ENCODE assay signal across 27 mouse cellular contexts in the genomic region with DNA sequence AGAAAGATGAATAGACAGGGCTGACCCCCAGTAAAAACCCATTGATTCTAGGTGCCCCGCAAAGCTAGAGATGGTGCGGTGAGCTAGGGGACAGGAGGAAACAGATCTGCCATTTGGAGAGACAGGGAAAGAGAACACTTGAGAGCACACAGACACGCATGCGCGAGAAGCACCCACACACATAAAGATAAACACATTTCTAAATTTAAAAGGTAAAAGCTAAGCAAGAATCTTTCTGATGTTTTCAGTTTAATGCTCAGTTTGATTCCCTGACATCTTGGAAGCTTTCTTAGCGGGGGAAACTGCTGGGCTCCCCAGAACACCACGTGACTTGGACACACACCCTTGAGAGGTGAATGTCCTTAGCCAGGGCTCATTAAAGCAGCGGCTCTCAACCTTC. TPM values are rescaled to one million over a fixed set of nuclear protein-coding genes. Genes with fewer than 3 reads are reported as not detected.
A peak's percentile ranks its signal among the peaks of the same experiment; 100 is the strongest.
DNase-seq lines count a peak whose midpoint lies in the region; ATAC-seq lines count a peak whose summit lies in the region.
"Had no signal": no experiment of that assay in that cellular context is flagged by ENCODE, and none has a peak within 500 bp of the region (broad histone marks: within the 10 kb centered on the region; RNA-seq: fewer than 3 reads in every experiment).

No protein-coding gene starts in this region.

- H3K4me2 ChIP-seq in heart, embryonic 12.5 days = no peak overlapping the region
- H3K4me2 ChIP-seq: embryonic facial prominence, embryonic 15.5 days; heart, embryonic 13.5 days; hindbrain, embryonic 15.5 days had no signal

- no peak overlapping the region for H3K27ac ChIP-seq in limb, embryonic 10.5 days
- H3K27ac ChIP-seq in heart, embryonic 12.5 days (ENCODE audit: poor library complexity, severe bottlenecking) = no peak overlapping the region
- H3K27ac ChIP-seq: embryonic facial prominence, embryonic 15.5 days; forebrain, embryonic 10.5 days; gastrocnemius, adult 2 months; heart, embryonic 13.5 days; hindbrain, embryonic 15.5 days had no signal

- no peaks in the 10 kb centered on the region for H3K36me3 ChIP-seq in limb, embryonic 10.5 days
- no peaks in the 10 kb centered on the region for H3K36me3 ChIP-seq in heart, embryonic 12.5 days
- H3K36me3 ChIP-seq: embryonic facial prominence, embryonic 15.5 days; forebrain, embryonic 10.5 days; heart, embryonic 13.5 days; hindbrain, embryonic 15.5 days had no signal

- ATAC-seq in heart, embryonic 12.5 days (ENCODE audit: insufficient number of reproducible peaks, low FRiP score) = no peak
- ATAC-seq: forebrain, embryonic 14.5 days had no signal

- DNase-seq in frontal cortex, postnatal 36 days (ENCODE audit: low spot score in 2 of 2) = peak; percentile 37 to 56
- no peak for DNase-seq in frontal cortex, postnatal 14 days (ENCODE audit: low spot score in 2 of 2)
- peak; percentile 49 for DNase-seq in right cerebral cortex, adult 18-20 months
- DNase-seq in right cerebral cortex, postnatal 4 days = no peak
- DNase-seq in left cerebral cortex, postnatal 36 days (ENCODE audit: low spot score in 2 of 2) = peak; percentile 33 to 49
- peak; percentile 28 to 56 for DNase-seq in right cerebral cortex, postnatal 36 days (ENCODE audit: low spot score in 2 of 2)
- no peak for DNase-seq in limb, embryonic 10.5 days (ENCODE audit: low spot score)
- DNase-seq: adrenal gland, adult 2 months; adrenal gland, postnatal 25 days; cerebellum, adult 2 months; embryo, embryonic 11 days; gastrocnemius, adult 2 months; gastrocnemius, postnatal 25 days; heart, postnatal 36 days had no signal

- no peaks in the 10 kb centered on the region for H3K4me1 ChIP-seq in limb, embryonic 10.5 days
- peaks cover 5% of the 10 kb centered on the region for H3K4me1 ChIP-seq in heart, embryonic 12.5 days (replicated peaks)
- H3K4me1 ChIP-seq: embryonic facial prominence, embryonic 15.5 days; hindbrain, embryonic 15.5 days had no signal

- H3K9me3 ChIP-seq in limb, embryonic 10.5 days (replicated peaks) = no peaks in the 10 kb centered on the region
- H3K9me3 ChIP-seq in heart, embryonic 12.5 days (replicated peaks) = no peaks in the 10 kb centered on the region; the same call in 1 of the 2 replicates
- H3K9me3 ChIP-seq: embryonic facial prominence, embryonic 15.5 days; forebrain, embryonic 10.5 days had no signal

- 78% methylated on average over 8 of the region's 8 CpGs for WGBS in limb, embryonic 10.5 days
- WGBS in heart, embryonic 12.5 days = 79% methylated on average over 8 of the region's 8 CpGs

- peaks cover 39% of the 10 kb centered on the region for H3K27me3 ChIP-seq in limb, embryonic 10.5 days (ENCODE audit: low read depth, poor library complexity, severe bottlenecking)
- peaks cover 40% of the 10 kb centered on the region for H3K27me3 ChIP-seq in heart, embryonic 12.5 days (replicated peaks)

- H3K9ac ChIP-seq in heart, embryonic 12.5 days = no peak overlapping the region
- H3K9ac ChIP-seq: embryonic facial prominence, embryonic 15.5 days; heart, embryonic 13.5 days; hindbrain, embryonic 15.5 days had no signal

- no peak overlapping the region for H3K4me3 ChIP-seq in limb, embryonic 10.5 days
- H3K4me3 ChIP-seq in heart, embryonic 12.5 days = no peak overlapping the region
- H3K4me3 ChIP-seq: embryonic facial prominence, embryonic 15.5 days; erythroblast, embryonic 14.5 days; forebrain, embryonic 10.5 days; gastrocnemius, adult 2 months; heart, embryonic 13.5 days; hindbrain, embryonic 15.5 days had no signal

- intact Hi-C loops in left cerebral cortex, postnatal 36 days (cut with DNase I) = no loop called here

RNA-seq across cellular contexts. Expression of a gene that starts 28.8 kb away (rescaled TPM):
- total RNA-seq in left cerebral cortex, postnatal 36 days (2021) = not detected
- polyA plus RNA-seq in limb, embryonic 10.5 days (2016; fragmentation: Nextera tagmentation; extraction: Ambion mirVana) = not detected in 2 replicates
- polyA plus RNA-seq in heart, embryonic 12.5 days (2016; fragmentation: Nextera tagmentation; extraction: Ambion mirVana) = not detected in 2 replicates
- total RNA-seq: adrenal gland, adult 2 months; adrenal gland, postnatal 25 days; ES-E14; gastrocnemius, adult 2 months; gastrocnemius, postnatal 25 days; granulocyte monocyte progenitor cell, adult 5-6 weeks; heart, adult 8-10 months; heart, postnatal 36 days had no signal
- polyA plus RNA-seq: adrenal gland, adult 2 months; cerebellum, adult 2 months; embryonic facial prominence, embryonic 11.5 days; erythroblast, embryonic 14.5 days; forebrain, embryonic 10.5 days; forebrain, embryonic 14.5 days; heart, embryonic 13.5 days; heart, postnatal 0 days; hindbrain, embryonic 11.5 days; hindbrain, embryonic 15.5 days had no signal

RNA-seq across cellular contexts. Expression of a gene that starts 38.8 kb away (rescaled TPM):
- total RNA-seq in left cerebral cortex, postnatal 36 days (2021) = 10 to 100 TPM; 28.1 to 36.3 TPM
- 8.1 and 8.5 TPM in 2 replicates for polyA plus RNA-seq in limb, embryonic 10.5 days (2016; fragmentation: Nextera tagmentation; extraction: Ambion mirVana)
- polyA plus RNA-seq in heart, embryonic 12.5 days (2016; fragmentation: Nextera tagmentation; extraction: Ambion mirVana) = 7.6 and 9.0 TPM in 2 replicates

RNA-seq across cellular contexts. Expression of a gene that starts 39.3 kb away (rescaled TPM):
- 10 to 100 TPM; 32.9 to 37.0 TPM for total RNA-seq in left cerebral cortex, postnatal 36 days (2021)
- 1.1 and 2.1 TPM in 2 replicates for polyA plus RNA-seq in limb, embryonic 10.5 days (2016; fragmentation: Nextera tagmentation; extraction: Ambion mirVana)
- 0.32 and 1.1 TPM in 2 replicates for polyA plus RNA-seq in heart, embryonic 12.5 days (2016; fragmentation: Nextera tagmentation; extraction: Ambion mirVana)

RNA-seq across cellular contexts. Expression of a gene that starts 41.3 kb away (rescaled TPM):
- 1 to 10 TPM; 1.2 TPM for total RNA-seq in left cerebral cortex, postnatal 36 days (2021)
- 1.5 and 3.3 TPM in 2 replicates for polyA plus RNA-seq in limb, embryonic 10.5 days (2016; fragmentation: Nextera tagmentation; extraction: Ambion mirVana)
- 2.4 and 3.1 TPM in 2 replicates for polyA plus RNA-seq in heart, embryonic 12.5 days (2016; fragmentation: Nextera tagmentation; extraction: Ambion mirVana)

Comparison
In these comparisons a context has a peak if more than half of its experiments do, and no peak if none do; other contexts are left out.
1. DNase-seq: peak in frontal cortex, postnatal 36 days (2 of 2), right cerebral cortex, adult 18-20 months (single experiment), left cerebral cortex, postnatal 36 days (2 of 2) and right cerebral cortex, postnatal 36 days (2 of 2); none in frontal cortex, postnatal 14 days (0 of 2), right cerebral cortex, postnatal 4 days (single experiment) and limb, embryonic 10.5 days (single experiment).